Mouse (Mus musculus) midbrain, embryonic 13.5 days (tissue): ENCODE results near the gene Ap1ar. TPM values are rescaled to one million over a fixed set of nuclear protein-coding genes. Genes with fewer than 3 reads are reported as not detected.

Experiments
- ATAC-seq: fragments of 200-750 bp; cut with Nextera tagmentation; 2 replicates; pipeline ENCODE4 v1.8.0; 2017; ENCODE audit warnings: mild to moderate bottlenecking, moderate TSS enrichment, moderate library complexity
- H3K27ac ChIP-seq: fragments of 300-500 bp; sonication (generic); 2 replicates; pipeline ENCODE4 v1.5.1; 2015; ENCODE audit warnings: inconsistent platforms, mild to moderate bottlenecking, moderate library complexity
- H3K27me3 ChIP-seq: fragments of 300-500 bp; sonication (generic); 2 replicates; pipeline ENCODE4 v1.6.1; 2015; ENCODE audit warnings: mild to moderate bottlenecking, inconsistent platforms
- H3K36me3 ChIP-seq: fragments of 300-500 bp; sonication (generic); 2 replicates; pipeline ENCODE4 v1.6.1; 2015; ENCODE audit warnings: mild to moderate bottlenecking, inconsistent platforms
- H3K4me1 ChIP-seq: fragments of 300-500 bp; sonication (generic); replicated peaks from 2 replicates; pipeline ENCODE4 v1.6.1; 2015; ENCODE audit warnings: inconsistent platforms
- H3K4me2 ChIP-seq: fragments of 300-500 bp; sonication (generic); replicated peaks from 2 replicates; pipeline ENCODE4 v1.6.1; 2015; ENCODE audit warnings: moderate library complexity, mild to moderate bottlenecking, inconsistent platforms
- H3K4me3 ChIP-seq: fragments of 300-500 bp; sonication (generic); replicated peaks from 2 replicates; pipeline ENCODE4 v1.5.1; 2015; ENCODE audit warnings: mild to moderate bottlenecking, inconsistent platforms
- H3K9ac ChIP-seq: fragments of 300-500 bp; sonication (generic); replicated peaks from 2 replicates; pipeline ENCODE4 v1.6.1; 2015; ENCODE audit warnings: mild to moderate bottlenecking, inconsistent platforms
- H3K9me3 ChIP-seq: fragments of 300-500 bp; sonication (generic); 2 replicates; pipeline ENCODE4 v1.6.1; 2016; ENCODE audit warnings: mild to moderate bottlenecking, inconsistent platforms
- WGBS: fragments of 180-500 bp; shearing (Covaris S2); methylation state at CpG from one replicate; pipeline ENCODE4 v1.1.7; 2015; 5-methylcytosine and 5-hydroxymethylcytosine counted together
- polyA plus RNA-seq: library from polyadenylated mRNA; unstranded; fragments of >200 nt; fragmentation: Nextera tagmentation; extraction: Ambion mirVana; gene quantifications from 2 replicates; pipeline ENCODE4 v1.2.1, GENCODE M21; 2015

Ap1ar gene
- polyA plus RNA-seq, 1 experiment from 2014 or later = 70.8 TPM

- H3K27ac ChIP-seq = no peak overlapping the region
- H3K4me3 ChIP-seq = no peak overlapping the region
- H3K27me3 ChIP-seq = no peaks in the 10 kb centered on the region
- no peaks in the 10 kb centered on the region for H3K9me3 ChIP-seq
- no peak for ATAC-seq
- H3K4me1 ChIP-seq = no peaks in the 10 kb centered on the region
- H3K36me3 ChIP-seq = peaks cover 59% of the 10 kb centered on the region
- WGBS = 83% methylated on average over 7 of the region's 7 CpGs
- H3K9ac ChIP-seq = no peak overlapping the region
- no peak overlapping the region for H3K4me2 ChIP-seq
Observed at GRCm38 (mm10) chr3:127817120-127817683, 20.1 kb downstream of the Ap1ar start.

- Histone ChIP-seq H3K27ac (no peak overlapping the region), H3K4me3 (no peak overlapping the region), H3K4me1 (no peaks in the 10 kb centered on the region), H3K9me3 (no peaks in the 10 kb centered on the region), H3K36me3 (peaks cover 64% of the 10 kb centered on the region), H3K4me2 (no peak overlapping the region), H3K9ac (no peak overlapping the region), H3K27me3 (no peaks in the 10 kb centered on the region)
- no peak for ATAC-seq
- WGBS = 96% methylated on average over 7 of the region's 7 CpGs
Observed at GRCm38 (mm10) chr3:127809103-127809502, 28.2 kb downstream of the Ap1ar start.

- no peak overlapping the region for H3K27ac ChIP-seq
Observed at GRCm38 (mm10) chr3:127807846-127808245, 29.5 kb downstream of the Ap1ar start.

GRCm38 (mm10) chr3:127805991-127806390 is 31.3 kb downstream of the Ap1ar start:
- 93% methylated on average over 6 of the region's 6 CpGs for WGBS
- H3K9me3 ChIP-seq = no peaks in the 10 kb centered on the region
- no peak overlapping the region for H3K4me3 ChIP-seq
- H3K9ac ChIP-seq = no peak overlapping the region
- 0 out of 2 replicates have a peak, but pooled peaks cover 4% of the 10 kb centered on the region for H3K4me1 ChIP-seq
- H3K27ac ChIP-seq = no peak overlapping the region
- H3K27me3 ChIP-seq = no peaks in the 10 kb centered on the region
- peaks cover 43% of the 10 kb centered on the region for H3K36me3 ChIP-seq
- no peak overlapping the region for H3K4me2 ChIP-seq
- no peak for ATAC-seq

More at GRCm38 (mm10) chr3:127807846-127808245, 29.5 kb downstream of the Ap1ar start:
- H3K9ac ChIP-seq = no peak overlapping the region
- H3K4me3 ChIP-seq = no peak overlapping the region
- 47% methylated on average over 5 of the region's 5 CpGs for WGBS
- no peaks in the 10 kb centered on the region for H3K27me3 ChIP-seq
- H3K4me2 ChIP-seq = no peak overlapping the region
- H3K9me3 ChIP-seq = no peaks in the 10 kb centered on the region
- peaks cover 54% of the 10 kb centered on the region for H3K36me3 ChIP-seq
- H3K4me1 ChIP-seq = 0 out of 2 replicates have a peak, but pooled peaks cover 2% of the 10 kb centered on the region
- ATAC-seq = no peak

- H3K4me3 ChIP-seq = no peak overlapping the region
- no peaks in the 10 kb centered on the region for H3K27me3 ChIP-seq
- H3K9me3 ChIP-seq = no peaks in the 10 kb centered on the region
- H3K4me2 ChIP-seq = no peak overlapping the region
- no peak overlapping the region for H3K9ac ChIP-seq
- H3K27ac ChIP-seq = no peak overlapping the region
- 0 out of 2 replicates have a peak, but pooled peaks cover 4% of the 10 kb centered on the region for H3K4me1 ChIP-seq
- H3K36me3 ChIP-seq = peaks cover 36% of the 10 kb centered on the region
- no peak for ATAC-seq
- WGBS = 67% methylated on average over 12 of the region's 12 CpGs
Observed at GRCm38 (mm10) chr3:127805071-127805470, 32.3 kb downstream of the Ap1ar start.

GRCm38 (mm10) chr3:127804439-127804838 is 32.9 kb downstream of the Ap1ar start:
- Histone ChIP-seq H3K4me1 (0 out of 2 replicates have a peak, but pooled peaks cover 4% of the 10 kb centered on the region), H3K36me3 (peaks cover 30% of the 10 kb centered on the region), H3K4me3 (no peak overlapping the region), H3K9me3 (no peaks in the 10 kb centered on the region), H3K27ac (no peak overlapping the region), H3K4me2 (no peak overlapping the region), H3K27me3 (no peaks in the 10 kb centered on the region), H3K9ac (no peak overlapping the region)
- 90% methylated on average over 4 of the region's 4 CpGs for WGBS
- no peak for ATAC-seq

- Histone ChIP-seq H3K4me1 (0 out of 2 replicates have a peak, but pooled peaks cover 4% of the 10 kb centered on the region), H3K27me3 (no peaks in the 10 kb centered on the region), H3K9me3 (no peaks in the 10 kb centered on the region), H3K4me3 (no peak overlapping the region), H3K36me3 (peaks cover 14% of the 10 kb centered on the region), H3K4me2 (no peak overlapping the region), H3K27ac (no peak overlapping the region), H3K9ac (no peak overlapping the region)
- 53% methylated on average over 8 of the region's 8 CpGs for WGBS
- no peak for ATAC-seq
Observed at GRCm38 (mm10) chr3:127802814-127803213, 34.5 kb downstream of the Ap1ar start.

- 94% methylated on average over 8 of the region's 8 CpGs for WGBS
- H3K9ac ChIP-seq = no peak overlapping the region
- no peaks in the 10 kb centered on the region for H3K9me3 ChIP-seq
- H3K4me1 ChIP-seq = 0 out of 2 replicates have a peak, but pooled peaks cover 4% of the 10 kb centered on the region
- no peak overlapping the region for H3K4me3 ChIP-seq
- no peaks in the 10 kb centered on the region for H3K27me3 ChIP-seq
- H3K27ac ChIP-seq = no peak overlapping the region
- H3K36me3 ChIP-seq = peaks cover 3% of the 10 kb centered on the region
- H3K4me2 ChIP-seq = no peak overlapping the region
- ATAC-seq = no peak
Observed at GRCm38 (mm10) chr3:127801162-127801561, 36.2 kb downstream of the Ap1ar start.

GRCm38 (mm10) chr3:127796271-127796670 is 41.1 kb downstream of the Ap1ar start:
- WGBS = 98% methylated on average over 7 of the region's 7 CpGs
- Histone ChIP-seq H3K9ac (no peak overlapping the region), H3K27ac (no peak overlapping the region), H3K4me1 (peaks cover under 1% of the 10 kb centered on the region), H3K27me3 (peaks cover 14% of the 10 kb centered on the region), H3K4me2 (no peak overlapping the region), H3K9me3 (0 out of 2 replicates have a peak, but pooled peaks cover 2% of the 10 kb centered on the region), H3K4me3 (no peak overlapping the region), H3K36me3 (no peaks in the 10 kb centered on the region)
- ATAC-seq = no peak

GRCm38 (mm10) chr3:127795762-127796161 is 41.6 kb downstream of the Ap1ar start:
- Histone ChIP-seq H3K27me3 (peaks cover 19% of the 10 kb centered on the region), H3K9ac (no peak overlapping the region), H3K4me3 (no peak overlapping the region), H3K27ac (no peak overlapping the region), H3K4me1 (peaks cover 6% of the 10 kb centered on the region), H3K9me3 (0 out of 2 replicates have a peak, but pooled peaks cover 2% of the 10 kb centered on the region), H3K36me3 (no peaks in the 10 kb centered on the region), H3K4me2 (no peak overlapping the region)
- no peak for ATAC-seq
- WGBS = 97% methylated on average over 3 of the region's 3 CpGs

GRCm38 (mm10) chr3:127793022-127793421 is 44.3 kb downstream of the Ap1ar start:
- ATAC-seq = no peak
- no peak overlapping the region for H3K4me3 ChIP-seq
- H3K9ac ChIP-seq = no peak overlapping the region
- peaks cover 44% of the 10 kb centered on the region for H3K27me3 ChIP-seq
- no peak overlapping the region for H3K27ac ChIP-seq
- H3K4me1 ChIP-seq = peaks cover 21% of the 10 kb centered on the region
- H3K36me3 ChIP-seq = no peaks in the 10 kb centered on the region
- no peak overlapping the region for H3K4me2 ChIP-seq
- H3K9me3 ChIP-seq = 0 out of 2 replicates have a peak, but pooled peaks cover 2% of the 10 kb centered on the region
- 70% methylated on average over 7 of the region's 7 CpGs for WGBS

GRCm38 (mm10) chr3:127791595-127792561 is 45.4 kb downstream of the Ap1ar start:
- WGBS = 62% methylated on average over 4 of the region's 4 CpGs
- Histone ChIP-seq H3K4me1 (peaks cover 21% of the 10 kb centered on the region), H3K9ac (no peak overlapping the region), H3K9me3 (0 out of 2 replicates have a peak, but pooled peaks cover 2% of the 10 kb centered on the region), H3K27ac (no peak overlapping the region), H3K4me3 (no peak overlapping the region), H3K4me2 (peak overlapping the region; percentile 97), H3K27me3 (peaks cover 54% of the 10 kb centered on the region), H3K36me3 (no peaks in the 10 kb centered on the region)
- no peak for ATAC-seq
